8 mouse cellular contexts compared by ENCODE assay signal in the genomic region with DNA sequence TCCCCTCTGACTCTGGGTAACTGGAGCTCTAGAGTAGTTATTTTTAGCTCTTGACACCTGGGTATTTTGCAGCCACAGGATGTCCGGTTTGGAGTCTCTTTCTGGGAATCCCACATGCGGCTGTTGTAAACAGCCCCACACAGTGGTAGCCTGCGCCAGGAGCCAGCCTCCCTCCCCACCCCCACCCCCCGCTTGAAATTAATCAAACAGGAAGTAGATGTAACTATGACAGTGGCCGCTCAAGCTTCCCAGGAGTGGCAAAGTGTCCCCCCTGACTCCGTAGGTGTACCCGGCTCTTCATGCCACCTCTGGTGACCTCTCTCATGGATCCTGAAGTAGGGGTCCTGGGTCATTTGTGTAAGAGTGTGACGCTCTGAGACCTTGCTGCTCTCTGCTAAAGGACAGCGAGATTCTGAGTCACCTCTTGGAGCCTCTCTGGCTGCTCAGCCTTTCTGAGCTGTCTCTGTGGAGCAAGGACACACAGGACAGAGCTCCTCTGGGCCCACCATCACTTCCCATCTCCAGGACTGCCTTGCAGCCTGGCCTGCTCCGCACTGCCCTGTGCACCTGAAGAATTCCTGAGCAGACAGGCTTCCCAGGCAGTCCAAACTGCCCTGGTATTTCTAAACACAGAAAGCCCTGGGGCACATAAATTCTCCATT. TPM values are rescaled to one million over a fixed set of nuclear protein-coding genes. Genes with fewer than 3 reads are reported as not detected.
DNase-seq lines count a peak whose midpoint lies in the region; ATAC-seq and TF ChIP-seq lines count a peak whose summit lies in the region.

No protein-coding gene starts in this region.

- H3K27ac ChIP-seq in forebrain, postnatal 0 days (ENCODE audit: low read depth, low read length), result peak overlapping the region; percentile 4; the same call in 1 of the 2 replicates
- no peak overlapping the region for H3K27ac ChIP-seq in forebrain, embryonic 14.5 days (ENCODE audit: low read depth, low read length)
- H3K27ac ChIP-seq in heart, embryonic 13.5 days (replicated peaks), result peak overlapping the region; percentile 84
- H3K27ac ChIP-seq in limb, embryonic 14.5 days (replicated peaks; ENCODE audit: low read depth, low read length), result peak overlapping the region; percentile 52; the same call in 1 of the 2 replicates

- no peaks in the 10 kb centered on the region for H3K9me3 ChIP-seq in forebrain, postnatal 0 days (ENCODE audit: low read length)
- H3K9me3 ChIP-seq in forebrain, embryonic 14.5 days (replicated peaks; ENCODE audit: control insufficient read depth, low read length), result no peaks in the 10 kb centered on the region
- H3K9me3 ChIP-seq in heart, embryonic 13.5 days, result no peaks in the 10 kb centered on the region
- H3K9me3 ChIP-seq in limb, embryonic 14.5 days (ENCODE audit: control insufficient read depth, low read length), result no peaks in the 10 kb centered on the region

- H3K9ac ChIP-seq in forebrain, postnatal 0 days, result no peak overlapping the region
- H3K9ac ChIP-seq in forebrain, embryonic 14.5 days (ENCODE audit: low read length), result no peak overlapping the region
- peak overlapping the region; percentile 60 for H3K9ac ChIP-seq in heart, embryonic 13.5 days
- H3K9ac ChIP-seq in limb, embryonic 14.5 days (ENCODE audit: low read depth, low read length, severe bottlenecking), result no peak overlapping the region; the same call in 1 of the 2 replicates

- CTCF ChIA-PET in Patski (lab: Charles Lee), result interaction anchor here (0.6 to 10.9 kb wide), 8 partner anchors 8 to 158 kb away, joined by 3 to 119 read pairs (median 6); partner anchors contain the start of gene Hdac7

- no peak for DNase-seq in forebrain, postnatal 0 days
- no peak for DNase-seq in forebrain, embryonic 14.5 days (ENCODE audit: low spot score)
- DNase-seq in Patski (ENCODE audit: low read depth, low spot score), result no peak
- no peak for DNase-seq in limb, embryonic 14.5 days (ENCODE audit: low spot score)
- DNase-seq in splenic B cell, adult 2 months (ENCODE audit: low read depth, low spot score), result peak; percentile 70
- no peak for DNase-seq in frontal cortex, adult 2 months (ENCODE audit: extremely low spot score in 1 of 2, low spot score in 1 of 2)
- DNase-seq in layer of hippocampus, postnatal 36 days, result no peak

- no peak overlapping the region for H3K4me3 ChIP-seq in forebrain, postnatal 0 days (ENCODE audit: low read depth, low read length)
- H3K4me3 ChIP-seq in forebrain, embryonic 14.5 days (ENCODE audit: low read depth, low read length), result no peak overlapping the region
- 0 out of 2 replicates have a peak overlapping the region, but pooled peaks have one; percentile 1 for H3K4me3 ChIP-seq in heart, embryonic 13.5 days
- H3K4me3 ChIP-seq in limb, embryonic 14.5 days (replicated peaks; ENCODE audit: low read length), result no peak overlapping the region

- no peaks in the 10 kb centered on the region for H3K27me3 ChIP-seq in forebrain, postnatal 0 days (ENCODE audit: insufficient read depth, low read length)
- no peaks in the 10 kb centered on the region for H3K27me3 ChIP-seq in forebrain, embryonic 14.5 days (replicated peaks; ENCODE audit: control insufficient read depth, insufficient read depth, low read length)
- H3K27me3 ChIP-seq in Patski, result no peaks in the 10 kb centered on the region
- H3K27me3 ChIP-seq in heart, embryonic 13.5 days (replicated peaks), result no peaks in the 10 kb centered on the region
- H3K27me3 ChIP-seq in limb, embryonic 14.5 days (ENCODE audit: control insufficient read depth, insufficient read depth, low read length), result no peaks in the 10 kb centered on the region
- H3K27me3 ChIP-seq in splenic B cell, adult 2 months (ENCODE audit: control insufficient read depth, insufficient read depth, low read length, poor library complexity, severe bottlenecking), result no peaks in the 10 kb centered on the region

- no peak for ATAC-seq in forebrain, postnatal 0 days
- no peak for ATAC-seq in forebrain, embryonic 14.5 days
- peak; percentile 11 for ATAC-seq in Patski
- ATAC-seq in heart, embryonic 13.5 days (ENCODE audit: extremely low read depth, insufficient number of reproducible peaks, low FRiP score, low TSS enrichment), result peak; percentile 35; the same call in 1 of the 2 replicates
- peak; percentile 9; the same call in 1 of the 2 replicates for ATAC-seq in limb, embryonic 14.5 days (ENCODE audit: low FRiP score, low read depth)

- peaks cover 30% of the 10 kb centered on the region for H3K4me1 ChIP-seq in forebrain, postnatal 0 days (ENCODE audit: insufficient read depth)
- H3K4me1 ChIP-seq in forebrain, embryonic 14.5 days (ENCODE audit: control insufficient read depth, insufficient read depth, low read length), result peaks cover 29% of the 10 kb centered on the region
- H3K4me1 ChIP-seq in heart, embryonic 13.5 days, result peaks cover 62% of the 10 kb centered on the region
- H3K4me1 ChIP-seq in limb, embryonic 14.5 days (ENCODE audit: control insufficient read depth, insufficient read depth, low read length), result peaks cover 58% of the 10 kb centered on the region

- H3K36me3 ChIP-seq in forebrain, postnatal 0 days (ENCODE audit: insufficient read depth), result no peaks in the 10 kb centered on the region; the same call in 1 of the 2 replicates
- H3K36me3 ChIP-seq in forebrain, embryonic 14.5 days (ENCODE audit: control insufficient read depth, insufficient read depth, low read length), result no peaks in the 10 kb centered on the region
- H3K36me3 ChIP-seq in heart, embryonic 13.5 days, result peaks cover 20% of the 10 kb centered on the region; the same call in 1 of the 2 replicates
- peaks cover 11% of the 10 kb centered on the region; the same call in 1 of the 2 replicates for H3K36me3 ChIP-seq in limb, embryonic 14.5 days (ENCODE audit: control insufficient read depth, insufficient read depth, low read length)
- H3K36me3 ChIP-seq in splenic B cell, adult 2 months (ENCODE audit: control insufficient read depth, insufficient read depth, low read length, poor library complexity, severe bottlenecking), result no peaks in the 10 kb centered on the region

- no peak overlapping the region for H3K4me2 ChIP-seq in forebrain, postnatal 0 days (ENCODE audit: low read depth)
- no peak overlapping the region for H3K4me2 ChIP-seq in forebrain, embryonic 14.5 days (ENCODE audit: low read length)
- H3K4me2 ChIP-seq in heart, embryonic 13.5 days, result peak overlapping the region; percentile 35
- no peak overlapping the region for H3K4me2 ChIP-seq in limb, embryonic 14.5 days (replicated peaks; ENCODE audit: low read depth, low read length, severe bottlenecking)

- no peak for TF ChIP-seq CTCF in forebrain, postnatal 0 days (IDR thresholded peaks at IDR 0.05; ENCODE audit: low read depth)
- TF ChIP-seq CTCF in Patski (IDR thresholded peaks at IDR 0.05), result no peak

- WGBS in forebrain, postnatal 0 days, result 69% methylated on average over 10 of the region's 10 CpGs
- WGBS in forebrain, embryonic 14.5 days, result 74% methylated on average over 10 of the region's 10 CpGs
- 18% methylated on average over 10 of the region's 10 CpGs for WGBS in heart, embryonic 13.5 days
- WGBS in limb, embryonic 14.5 days, result 39% methylated on average over 10 of the region's 10 CpGs

- TF ChIP-seq POLR2A in limb, embryonic 14.5 days (IDR thresholded peaks at IDR 0.05; ENCODE audit: borderline replicate concordance, extremely low read depth, insufficient read depth, insufficient read length), result no peak

- POLR2A ChIA-PET in Patski (lab: Charles Lee), result interaction anchor here (1.1 to 6.3 kb wide), 13 partner anchors 8 to 84 kb away, joined by 3 to 48 read pairs (median 7); partner anchors contain the start of gene Hdac7

- in situ Hi-C loops in Patski (cut with MboI; ENCODE audit: low pct_unique_long_range_greater_than_20kb), result no loop called here

RNA-seq across cellular contexts. Expression of gene Hdac7, which starts 22.9 kb away (rescaled TPM):
- total RNA-seq in forebrain, postnatal 0 days (2014; rRNA removed), result 20.7 and 29.4 TPM in 2 replicates
- 16.2 and 21.6 TPM in 2 replicates for polyA plus RNA-seq in forebrain, postnatal 0 days (2015; fragmentation: Nextera tagmentation; extraction: Ambion mirVana)
- polyA plus RNA-seq in forebrain, embryonic 14.5 days (2014; fragmentation: Nextera tagmentation; extraction: Ambion mirVana), result 19.5 and 20.0 TPM in 2 replicates
- 210 TPM for polyA plus RNA-seq in Patski (2021)
- 23.4 and 23.7 TPM in 2 replicates for polyA plus RNA-seq in heart, embryonic 13.5 days (2015; fragmentation: Nextera tagmentation; extraction: Ambion mirVana)
- 79.3 and 113 TPM in 2 replicates for polyA plus RNA-seq in limb, embryonic 14.5 days (2012; rRNA removed)
- polyA plus RNA-seq in limb, embryonic 14.5 days (2014; fragmentation: Nextera tagmentation; extraction: Ambion mirVana), result 36.5 and 39.5 TPM in 2 replicates
- 50.2 and 57.5 TPM in 2 replicates for polyA plus RNA-seq in frontal cortex, adult 2 months (2012; rRNA removed)
- total RNA-seq in layer of hippocampus, postnatal 36 days (2021), result 10 to 100 TPM; 21.3 to 25.0 TPM

RNA-seq across cellular contexts. Expression of gene Slc48a1, which starts 43.1 kb away (rescaled TPM):
- total RNA-seq in forebrain, postnatal 0 days (2014; rRNA removed), result 40.2 and 56.4 TPM in 2 replicates
- 123 and 135 TPM in 2 replicates for polyA plus RNA-seq in forebrain, postnatal 0 days (2015; fragmentation: Nextera tagmentation; extraction: Ambion mirVana)
- polyA plus RNA-seq in forebrain, embryonic 14.5 days (2014; fragmentation: Nextera tagmentation; extraction: Ambion mirVana), result 65.4 and 69.1 TPM in 2 replicates
- 134 TPM for polyA plus RNA-seq in Patski (2021)
- polyA plus RNA-seq in heart, embryonic 13.5 days (2015; fragmentation: Nextera tagmentation; extraction: Ambion mirVana), result 70.2 and 70.8 TPM in 2 replicates
- 23.4 and 29.1 TPM in 2 replicates for polyA plus RNA-seq in limb, embryonic 14.5 days (2012; rRNA removed)
- 46.2 and 47.3 TPM in 2 replicates for polyA plus RNA-seq in limb, embryonic 14.5 days (2014; fragmentation: Nextera tagmentation; extraction: Ambion mirVana)
- polyA plus RNA-seq in frontal cortex, adult 2 months (2012; rRNA removed), result 107 and 117 TPM in 2 replicates
- 100 to 1,000 TPM; 133 to 137 TPM for total RNA-seq in layer of hippocampus, postnatal 36 days (2021)

RNA-seq across cellular contexts. Expression of gene Rapgef3, which starts 53.7 kb away (rescaled TPM):
- 16.6 and 22.0 TPM in 2 replicates for total RNA-seq in forebrain, postnatal 0 days (2014; rRNA removed)
- 6.5 and 8.7 TPM in 2 replicates for polyA plus RNA-seq in forebrain, postnatal 0 days (2015; fragmentation: Nextera tagmentation; extraction: Ambion mirVana)
- 4.9 and 6.4 TPM in 2 replicates for polyA plus RNA-seq in forebrain, embryonic 14.5 days (2014; fragmentation: Nextera tagmentation; extraction: Ambion mirVana)
- polyA plus RNA-seq in Patski (2021), result 22.4 TPM
- polyA plus RNA-seq in heart, embryonic 13.5 days (2015; fragmentation: Nextera tagmentation; extraction: Ambion mirVana), result 22.1 and 25.4 TPM in 2 replicates
- polyA plus RNA-seq in limb, embryonic 14.5 days (2012; rRNA removed), result 21.7 and 30.9 TPM in 2 replicates
- polyA plus RNA-seq in limb, embryonic 14.5 days (2014; fragmentation: Nextera tagmentation; extraction: Ambion mirVana), result 8.0 and 8.4 TPM in 2 replicates
- polyA plus RNA-seq in frontal cortex, adult 2 months (2012; rRNA removed), result 69.2 and 78.4 TPM in 2 replicates
- total RNA-seq in layer of hippocampus, postnatal 36 days (2021), result 10 to 100 TPM; 41.0 to 59.9 TPM

Comparison
In these comparisons a context has a peak if more than half of its experiments do, and no peak if none do; other contexts are left out.
1. ATAC-seq: peak in Patski (single experiment), heart, embryonic 13.5 days (single experiment) and limb, embryonic 14.5 days (single experiment); none in forebrain, postnatal 0 days (single experiment) and forebrain, embryonic 14.5 days (single experiment).